Mouse (Mus musculus) regulatory T cell (primary cell): ENCODE measurements around the gene Phkg1.
"Not testable (repeated sequence)": the region's sequence is repeated elsewhere in the genome, so short reads cannot be mapped to it uniquely, and the experiment has no call there.

ENCODE experiments used
- in situ Hi-C: fragments of 300-600 bp; cut with MboI, MseI; formaldehyde crosslinking; loops from one replicate; pipeline ENCODE4 v1.15.1; 2025; ENCODE audit warnings: high pct_unique_total_duplicates

The Phkg1 gene

GRCm38 (mm10) chr5:129908242-129908965 is 10.1 kb upstream of the Phkg1 start, which contains the start of gene Nupr1l:
Nupr1l (plus strand) TSS chr5:129908540.
- in situ Hi-C loops, result no loop called here

- in situ Hi-C loops, result no loop called here
Observed at GRCm38 (mm10) chr5:129907775-129908174, 9.4 kb upstream of the Phkg1 start.

- in situ Hi-C loops, result no loop called here
Observed at GRCm38 (mm10) chr5:129895198-129896088, 2.9 kb downstream of the Phkg1 start, which contains the start of gene Zbed5. Zbed5 (plus strand) TSS chr5:129895723.

GRCm38 (mm10) chr5:129890390-129890789 is 8.0 kb downstream of the Phkg1 start:
- in situ Hi-C loops, result not testable (repeated sequence)

- in situ Hi-C loops, result loop anchor here (5.0 kb wide), 1 partner anchor 40 kb away; the partner anchor contains the start of gene Sumf2
Observed at GRCm38 (mm10) chr5:129886911-129887636, 11.3 kb downstream of the Phkg1 start, which contains the start of gene Chchd2. Chchd2 (minus strand) TSS chr5:129887470.

GRCm38 (mm10) chr5:129886271-129886670 is 12.1 kb downstream of the Phkg1 start:
- in situ Hi-C loops, result loop anchor here (5.0 kb wide), 1 partner anchor 39 kb away; the partner anchor contains the start of gene Sumf2

GRCm38 (mm10) chr5:129879888-129880287 is 18.5 kb downstream of the Phkg1 start:
- in situ Hi-C loops, result no loop called here

GRCm38 (mm10) chr5:129878946-129879345 is 19.4 kb downstream of the Phkg1 start:
- in situ Hi-C loops, result no loop called here

GRCm38 (mm10) chr5:129877731-129878455 is 20.5 kb downstream of the Phkg1 start:
- in situ Hi-C loops, result no loop called here

GRCm38 (mm10) chr5:129875098-129875497 is 23.3 kb downstream of the Phkg1 start:
- in situ Hi-C loops, result no loop called here

- in situ Hi-C loops, result loop anchor here (25.0 kb wide), 2 partner anchors 262 to 687 kb away; no protein-coding TSS in a partner anchor
Observed at GRCm38 (mm10) chr5:129873942-129874341, 24.4 kb downstream of the Phkg1 start.

GRCm38 (mm10) chr5:129871238-129871637 is 27.1 kb downstream of the Phkg1 start:
- in situ Hi-C loops, result loop anchor here (25.0 kb wide), 2 partner anchors 259 to 684 kb away; no protein-coding TSS in a partner anchor

GRCm38 (mm10) chr5:129869238-129869995 is 28.9 kb downstream of the Phkg1 start:
- in situ Hi-C loops, result loop anchor here (25.0 kb wide), 2 partner anchors 257 to 682 kb away; no protein-coding TSS in a partner anchor

- in situ Hi-C loops, result loop anchor here (25.0 kb wide), 2 partner anchors 254 to 679 kb away; no protein-coding TSS in a partner anchor
Observed at GRCm38 (mm10) chr5:129865841-129866240, 32.5 kb downstream of the Phkg1 start.

- in situ Hi-C loops, result loop anchor here (25.0 kb wide), 2 partner anchors 252 to 677 kb away; no protein-coding TSS in a partner anchor
Observed at GRCm38 (mm10) chr5:129864467-129864866, 33.9 kb downstream of the Phkg1 start.

- in situ Hi-C loops, result loop anchor here (25.0 kb wide), 2 partner anchors 250 to 675 kb away; no protein-coding TSS in a partner anchor
Observed at GRCm38 (mm10) chr5:129862325-129862724, 36.0 kb downstream of the Phkg1 start.

- in situ Hi-C loops, result loop anchor here (25.0 kb wide), 2 partner anchors 244 to 669 kb away; no protein-coding TSS in a partner anchor
Observed at GRCm38 (mm10) chr5:129856414-129856813, 41.9 kb downstream of the Phkg1 start.

GRCm38 (mm10) chr5:129855163-129855562 is 43.2 kb downstream of the Phkg1 start:
- in situ Hi-C loops, result loop anchor here (25.0 kb wide), 2 partner anchors 243 to 668 kb away; no protein-coding TSS in a partner anchor

GRCm38 (mm10) chr5:129847558-129847820 is 50.9 kb downstream of the Phkg1 start:
- in situ Hi-C loops, result loop anchor here (5.0 kb wide), 2 partner anchors 40 to 55 kb away; partner anchors contain the start of gene Chchd2
